Mouse (Mus musculus): ENCODE data around the gene Syngr3.

DNA sequence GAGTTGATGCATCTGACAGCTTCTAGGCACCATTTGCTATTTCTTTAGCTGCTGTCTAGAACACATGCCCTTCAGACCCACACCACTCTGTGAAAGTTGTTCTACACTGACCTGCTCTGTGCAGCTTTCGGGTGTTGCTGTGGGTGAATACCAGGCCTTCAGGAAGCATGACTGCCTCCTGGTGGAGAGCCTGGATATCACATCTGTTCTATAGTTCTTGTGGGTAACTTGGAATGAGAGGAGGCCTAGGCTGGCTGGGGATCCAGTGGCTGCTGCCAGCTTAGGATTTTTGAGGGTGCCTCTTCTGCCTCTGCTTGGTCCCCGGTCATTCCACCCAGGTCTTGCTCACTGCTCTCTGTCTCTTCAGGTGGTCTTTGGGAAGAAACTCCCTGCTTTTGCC, 13.6 kb downstream of the Syngr3 start:
- peak; percentile 87 for TF ChIP-seq CTCF (IDR thresholded peaks at IDR 0.05; ENCODE audit: low read depth)
- TF ChIP-seq EP300 (IDR thresholded peaks at IDR 0.05; ENCODE audit: low read depth) = no peak
